Mouse (Mus musculus) megakaryocyte, embryonic 14.5 days (primary cell): ENCODE measurements around the gene Col9a3.

Source experiments
- FLI1 ChIP-seq: IDR thresholded peaks from 2 replicates; pipeline ENCODE4 v1.6.1; 2012; ENCODE audit warnings: low read length, inconsistent platforms, mixed read lengths
- GATA1 ChIP-seq: IDR thresholded peaks from 3 replicates; pipeline ENCODE4 v1.6.1; 2012; ENCODE audit warnings: mixed read lengths, low read length, inconsistent platforms, borderline replicate concordance

- TF ChIP-seq GATA1 (no peak), FLI1 (no peak)
These were observed 62.9 kb downstream of the Col9a3 start for GRCm38 (mm10) chr2:180660521-180660920.
